Mouse (Mus musculus): ENCODE results near the gene Agpat2. TPM values are rescaled to one million over a fixed set of nuclear protein-coding genes. Genes with fewer than 3 reads are reported as not detected.
A peak's percentile ranks its signal among the peaks of the same experiment; 100 is the strongest.

The Agpat2 gene
- total RNA-seq, 2 experiments from 2014 or later = 1.3 to 1.8 TPM

DNA sequence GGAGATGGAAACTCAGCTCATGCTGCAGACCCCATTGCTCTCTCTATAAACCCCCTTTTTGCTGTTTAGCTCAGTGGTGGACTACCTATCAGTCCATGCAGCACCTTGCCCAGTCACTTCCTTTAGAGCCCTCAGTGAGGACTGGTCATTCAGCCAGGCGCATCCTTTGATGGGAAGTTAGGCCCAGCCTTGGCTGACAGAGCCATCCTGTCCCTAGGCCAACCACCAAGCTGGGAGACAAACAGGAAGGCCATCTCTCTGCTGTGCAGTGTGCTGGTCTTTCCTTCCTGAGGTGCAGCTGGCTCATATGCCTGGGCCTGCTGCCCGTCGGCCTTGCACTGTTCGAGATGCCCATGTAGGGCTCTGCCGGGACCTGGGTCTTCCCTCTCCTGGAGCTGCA, 23.5 kb downstream of the Agpat2 start:
- no peak for DNase-seq (ENCODE audit: extremely low spot score in 1 of 2, low spot score in 2 of 2)
- TF ChIP-seq CTCF (IDR thresholded peaks at IDR 0.05) = no peak
- intact Hi-C loops (cut with DNase I) = no loop called here
- Histone ChIP-seq H3K4me3 (no peak overlapping the region), H3K27ac (no peak overlapping the region; the same call in 1 of the 2 replicates)

DNA sequence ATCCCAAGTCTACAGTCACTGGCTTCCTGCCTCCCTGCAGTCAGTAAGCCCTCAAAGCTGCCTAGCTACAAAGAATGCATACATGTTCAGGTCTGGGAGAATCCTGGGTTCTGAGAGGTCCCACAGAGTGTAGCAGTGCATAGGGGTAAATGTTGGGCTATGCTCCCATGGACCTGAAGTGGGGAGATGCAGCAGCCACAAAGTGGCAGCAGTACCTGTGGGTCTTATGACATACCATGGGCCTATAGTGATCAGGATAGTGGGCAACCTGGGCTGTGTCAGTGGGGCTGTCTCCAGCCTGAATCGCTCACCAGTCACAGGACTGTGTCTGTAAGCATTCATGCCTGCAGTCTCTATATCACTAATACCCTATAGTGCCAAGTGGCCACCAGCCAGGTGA, 24.5 kb downstream of the Agpat2 start, which contains the start of gene Egfl7:
TSS of gene Egfl7 (plus strand) at position 301 of the 400 bp plus-strand sequence.
- TF ChIP-seq CTCF (IDR thresholded peaks at IDR 0.05) = no peak
- intact Hi-C loops (cut with DNase I) = no loop called here
- no peak for DNase-seq (ENCODE audit: extremely low spot score in 1 of 2, low spot score in 2 of 2)
- Histone ChIP-seq H3K27ac (peak within 1 kb of the TSS; percentile 69), H3K4me3 (no peak within 1 kb of the TSS)

DNA sequence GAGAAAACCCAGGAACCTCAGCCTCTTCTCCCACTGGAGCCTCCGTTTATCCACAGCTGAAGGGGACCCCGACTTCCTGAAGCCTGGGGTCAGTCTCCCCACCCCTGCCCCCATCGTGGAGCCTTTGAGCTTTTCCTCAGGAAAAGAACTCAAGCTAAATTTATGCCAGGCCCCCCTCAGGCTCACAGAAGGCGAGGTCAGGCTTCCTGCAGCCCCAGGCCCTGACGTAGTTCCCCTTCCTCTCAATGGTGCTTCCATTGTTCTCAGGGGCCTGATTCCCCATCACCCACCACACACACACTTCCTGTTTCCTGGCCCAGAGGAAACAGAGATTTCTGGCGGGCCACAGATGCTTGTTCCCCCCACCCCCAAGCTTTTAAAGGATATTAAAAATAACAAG, 25.8 kb downstream of the Agpat2 start:
- no peak for DNase-seq (ENCODE audit: extremely low spot score in 1 of 2, low spot score in 2 of 2)
- H3K27ac ChIP-seq = peak overlapping the region; percentile 54; the same call in 1 of the 2 replicates
- TF ChIP-seq CTCF (IDR thresholded peaks at IDR 0.05) = no peak
- H3K4me3 ChIP-seq = no peak overlapping the region
- intact Hi-C loops (cut with DNase I) = no loop called here

DNA sequence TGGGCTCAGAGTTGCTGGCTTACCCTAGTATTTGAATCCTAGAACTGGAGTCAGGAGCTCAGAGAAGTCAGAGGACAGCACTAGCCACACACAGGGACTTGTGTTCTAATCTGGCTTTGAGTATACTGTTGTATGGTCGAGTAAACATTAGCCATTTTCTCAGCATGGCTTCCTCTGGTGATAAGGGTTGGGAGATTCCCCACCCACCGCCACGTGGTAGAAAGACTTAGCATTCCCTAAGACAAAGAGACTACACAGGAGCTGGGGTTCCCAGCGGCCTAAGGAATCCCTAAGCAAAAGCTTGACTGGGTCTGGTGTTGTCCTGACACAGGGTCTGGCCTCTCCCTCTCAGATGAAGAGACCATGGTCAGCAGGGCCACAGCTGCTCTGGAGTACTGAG, 27.8 kb downstream of the Agpat2 start:
- Histone ChIP-seq H3K27ac (peak overlapping the region; percentile 8; the same call in 1 of the 2 replicates), H3K4me3 (no peak overlapping the region)
- no peak for TF ChIP-seq CTCF (IDR thresholded peaks at IDR 0.05)
- intact Hi-C loops (cut with DNase I) = no loop called here
- DNase-seq (ENCODE audit: extremely low spot score in 1 of 2, low spot score in 2 of 2) = no peak

DNA sequence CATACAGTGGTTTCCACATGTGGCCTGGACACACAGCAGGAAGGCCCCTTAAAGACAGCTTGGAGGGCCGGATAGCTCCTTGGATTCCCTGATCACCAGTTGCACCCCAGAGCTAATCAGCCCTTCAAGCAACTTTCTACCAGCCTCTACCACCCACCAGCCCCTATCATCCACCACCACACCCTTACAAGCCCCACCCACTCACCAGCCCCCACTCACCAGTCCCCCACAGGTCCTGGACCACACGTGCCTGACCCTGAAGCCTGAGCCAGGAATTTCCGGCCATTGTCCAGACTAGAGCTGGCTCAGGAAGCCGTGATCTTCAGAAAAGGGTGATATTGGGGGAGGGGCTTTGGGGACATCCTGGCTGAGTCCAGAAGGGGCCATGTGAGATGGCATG, 28.4 kb downstream of the Agpat2 start:
- no peak for DNase-seq (ENCODE audit: extremely low spot score in 1 of 2, low spot score in 2 of 2)
- intact Hi-C loops (cut with DNase I) = no loop called here
- TF ChIP-seq CTCF (IDR thresholded peaks at IDR 0.05) = no peak
- peak overlapping the region; percentile 69; the same call in 1 of the 2 replicates for H3K27ac ChIP-seq
- no peak overlapping the region for H3K4me3 ChIP-seq

DNA sequence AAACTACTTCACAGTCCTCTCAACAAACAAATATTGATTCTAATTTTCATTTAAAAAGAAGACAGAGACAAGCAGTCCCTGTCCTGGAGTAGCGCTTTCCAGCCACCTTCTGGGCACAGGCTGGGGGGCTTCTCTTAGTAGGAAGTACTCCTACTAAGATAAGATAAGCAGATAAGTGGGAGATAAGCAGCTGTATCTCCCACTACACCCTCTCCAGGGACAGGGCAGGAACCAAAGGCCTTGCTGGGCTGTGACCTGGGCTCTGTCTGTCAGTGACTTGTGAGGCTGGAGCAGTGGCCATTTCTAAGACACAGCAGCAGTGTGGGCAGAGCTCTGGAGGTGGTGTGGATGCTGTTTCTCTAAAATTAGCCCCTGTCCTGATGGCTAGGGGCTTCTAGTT, 28.8 kb downstream of the Agpat2 start:
- Histone ChIP-seq H3K4me3 (no peak overlapping the region), H3K27ac (peak overlapping the region; percentile 69; the same call in 1 of the 2 replicates)
- no peak for DNase-seq (ENCODE audit: extremely low spot score in 1 of 2, low spot score in 2 of 2)
- intact Hi-C loops (cut with DNase I) = no loop called here
- no peak for TF ChIP-seq CTCF (IDR thresholded peaks at IDR 0.05)

DNA sequence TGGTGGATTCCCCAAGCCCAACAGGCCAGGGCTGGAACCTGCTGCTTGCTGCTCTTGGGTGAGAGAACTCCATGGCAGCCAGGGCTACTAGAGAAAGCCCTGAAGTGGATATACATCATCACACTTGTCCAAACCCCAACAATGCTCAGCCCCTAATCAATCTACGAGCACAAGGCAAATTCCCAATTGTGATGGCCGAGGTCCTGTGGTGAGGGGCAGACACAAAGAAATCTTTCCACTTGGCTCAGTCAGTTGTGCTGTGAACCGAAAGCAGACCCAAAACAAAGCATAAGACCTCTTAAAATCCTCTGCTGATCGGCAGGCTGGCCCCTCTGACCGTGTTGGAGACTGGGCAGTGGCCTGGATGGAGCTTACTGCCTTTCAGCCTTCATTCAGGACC, 29.4 kb downstream of the Agpat2 start:
- no peak overlapping the region for H3K4me3 ChIP-seq
- H3K27ac ChIP-seq = 0 out of 2 replicates have a peak overlapping the region, but pooled peaks have one; percentile 24
- TF ChIP-seq CTCF (IDR thresholded peaks at IDR 0.05) = no peak
- DNase-seq (ENCODE audit: extremely low spot score in 1 of 2, low spot score in 2 of 2) = no peak
- intact Hi-C loops (cut with DNase I) = no loop called here

DNA sequence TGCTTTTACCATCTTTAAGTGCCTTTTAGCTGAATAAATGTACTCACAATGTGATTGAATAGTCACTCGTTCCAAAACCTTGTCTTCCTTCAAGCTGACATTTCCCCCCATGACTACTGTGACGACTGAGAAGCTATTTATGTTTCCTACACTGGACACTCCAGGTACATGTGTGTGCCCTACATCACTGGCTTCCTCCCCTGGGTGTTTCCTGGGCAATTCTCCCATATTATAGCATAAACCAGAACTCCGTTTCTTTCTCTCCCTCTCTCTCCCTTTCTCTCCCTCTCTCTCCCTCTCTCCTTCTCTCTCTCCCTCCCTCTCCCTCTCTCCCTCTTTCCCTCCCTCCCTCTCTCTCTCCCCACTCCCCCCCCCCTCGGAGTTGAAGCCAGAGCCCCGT, 30.4 kb downstream of the Agpat2 start:
- intact Hi-C loops (cut with DNase I) = no loop called here
- DNase-seq (ENCODE audit: extremely low spot score in 1 of 2, low spot score in 2 of 2) = no peak
- Histone ChIP-seq H3K4me3 (no peak overlapping the region), H3K27ac (no peak overlapping the region; the same call in 1 of the 2 replicates)
- no peak for TF ChIP-seq CTCF (IDR thresholded peaks at IDR 0.05)

DNA sequence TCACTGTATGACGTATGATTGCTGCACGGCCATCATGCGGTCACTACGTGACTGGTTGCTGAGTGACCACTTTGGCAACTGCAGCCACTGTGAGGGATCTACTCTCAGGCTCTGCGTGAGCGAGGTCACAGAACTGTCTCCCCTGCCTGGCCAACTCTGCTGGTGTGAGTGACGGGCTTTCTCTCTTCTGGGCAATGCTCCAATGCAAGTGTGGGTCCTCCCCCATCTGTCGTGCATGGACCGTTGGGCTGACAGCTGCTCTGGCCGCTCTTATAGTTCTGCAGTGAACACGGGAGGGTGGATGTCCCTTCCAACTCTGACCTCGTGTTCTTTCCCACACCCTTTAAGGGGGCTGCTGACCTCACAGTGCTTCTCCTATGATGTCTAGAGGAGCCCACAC, 30.8 kb downstream of the Agpat2 start:
- DNase-seq (ENCODE audit: extremely low spot score in 1 of 2, low spot score in 2 of 2) = peak in 1 of 2 experiments; percentile 24
- intact Hi-C loops (cut with DNase I) = no loop called here
- Histone ChIP-seq H3K4me3 (no peak overlapping the region), H3K27ac (no peak overlapping the region; the same call in 1 of the 2 replicates)
- no peak for TF ChIP-seq CTCF (IDR thresholded peaks at IDR 0.05)

DNA sequence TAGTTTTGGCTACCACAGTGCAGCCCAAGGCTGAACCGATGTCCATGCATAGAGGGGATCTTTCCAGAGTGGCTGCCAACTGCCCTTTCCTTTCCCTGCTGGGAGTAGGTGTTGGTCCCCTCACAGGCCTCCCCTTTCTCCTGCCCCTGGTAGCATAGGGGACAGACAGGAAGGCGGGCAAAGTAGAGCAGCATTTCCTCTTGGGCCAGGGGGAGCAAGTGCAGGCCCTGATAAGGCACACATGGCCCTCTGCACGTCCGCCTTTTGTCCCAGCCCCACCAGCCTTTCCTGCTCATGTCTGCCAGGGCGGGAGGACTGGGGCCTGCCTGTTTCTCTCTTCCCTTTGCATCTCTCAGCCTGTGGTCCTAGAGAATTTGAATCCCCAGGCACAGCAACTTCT, 32.4 kb downstream of the Agpat2 start:
- H3K4me3 ChIP-seq = no peak overlapping the region
- H3K27ac ChIP-seq = peak overlapping the region; percentile 26; the same call in 1 of the 2 replicates
- DNase-seq (ENCODE audit: extremely low spot score in 1 of 2, low spot score in 2 of 2) = no peak
- intact Hi-C loops (cut with DNase I) = no loop called here
- TF ChIP-seq CTCF (IDR thresholded peaks at IDR 0.05) = no peak

DNA sequence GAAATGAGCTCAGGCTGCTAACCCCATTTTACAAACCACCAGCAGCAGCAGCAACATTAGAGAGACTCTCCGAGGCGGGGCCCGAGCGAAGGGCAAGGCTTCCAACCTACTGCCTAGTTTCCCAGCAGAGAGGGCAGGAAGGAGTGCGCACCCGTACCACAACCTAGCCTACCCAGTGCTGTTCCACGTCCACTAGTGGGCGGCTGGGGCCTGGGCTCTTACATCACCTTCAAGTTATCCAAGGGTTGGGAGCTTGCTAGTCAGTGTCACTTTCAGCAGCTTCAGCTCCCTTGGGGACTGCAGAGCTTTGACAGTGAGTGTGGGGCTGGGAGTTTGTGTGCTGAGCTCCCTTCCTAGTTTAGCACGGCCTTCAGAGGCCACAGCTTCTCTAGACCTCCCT, 32.8 kb downstream of the Agpat2 start:
- intact Hi-C loops (cut with DNase I) = no loop called here
- no peak for DNase-seq (ENCODE audit: extremely low spot score in 1 of 2, low spot score in 2 of 2)
- Histone ChIP-seq H3K4me3 (no peak overlapping the region), H3K27ac (no peak overlapping the region)
- no peak; the same call in 1 of the 2 replicates for TF ChIP-seq CTCF (IDR thresholded peaks at IDR 0.05)

DNA sequence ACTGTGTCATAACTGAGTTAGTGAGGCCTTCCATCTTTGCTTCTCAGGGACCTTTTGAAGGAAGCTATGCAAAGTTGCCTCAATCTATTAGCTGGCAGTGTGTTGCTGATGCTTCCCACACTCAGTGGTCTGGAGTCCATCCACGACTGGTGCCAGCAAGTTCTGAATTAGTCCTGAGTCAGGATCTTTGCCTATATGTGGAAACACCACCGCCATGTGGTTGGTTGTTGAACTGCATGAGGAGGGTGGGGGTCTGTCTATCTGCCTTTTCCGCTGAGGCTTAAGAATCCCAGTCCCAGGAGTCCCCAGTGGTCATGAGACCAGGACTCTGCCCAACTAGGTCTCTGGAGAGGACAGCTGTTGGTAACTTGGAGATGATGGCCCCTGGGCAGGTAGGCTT, 34.2 kb downstream of the Agpat2 start:
- intact Hi-C loops (cut with DNase I) = no loop called here
- H3K27ac ChIP-seq = no peak overlapping the region
- H3K4me3 ChIP-seq = no peak overlapping the region
- peak; percentile 43 to 44 for DNase-seq (ENCODE audit: extremely low spot score in 1 of 2, low spot score in 2 of 2)
- peak; percentile 72 for TF ChIP-seq CTCF (IDR thresholded peaks at IDR 0.05)

DNA sequence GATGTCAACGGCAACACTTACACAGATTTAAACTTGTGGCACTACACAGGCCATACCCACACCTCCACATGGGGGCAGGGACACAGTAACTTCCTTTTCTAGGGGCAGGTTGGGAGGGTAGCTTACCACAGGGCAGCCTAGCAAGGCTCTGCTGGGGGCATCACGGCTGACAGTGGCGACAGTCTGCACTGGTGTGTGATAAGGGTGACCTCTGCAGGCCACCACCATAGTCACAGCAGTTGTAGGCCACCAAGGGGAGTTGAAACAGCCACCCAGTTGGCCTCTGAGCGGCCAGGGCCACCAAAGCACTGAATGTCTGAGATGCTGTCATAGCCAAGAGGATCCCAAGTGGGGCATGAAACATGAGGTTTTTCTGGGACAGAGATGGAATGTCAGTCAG, 38.0 kb downstream of the Agpat2 start:
- Histone ChIP-seq H3K4me3 (no peak overlapping the region), H3K27ac (no peak overlapping the region)
- peak; percentile 59 for TF ChIP-seq CTCF (IDR thresholded peaks at IDR 0.05)
- DNase-seq (ENCODE audit: extremely low spot score in 1 of 2, low spot score in 2 of 2) = peak; percentile 29 to 36
- intact Hi-C loops (cut with DNase I) = loop anchor here (5.0 to 10.0 kb wide), 2 partner anchors 264 to 411 kb away; no protein-coding TSS in a partner anchor

Measured in left cerebral cortex, adult 2 months (tissue).